Mouse (Mus musculus): Measurements from ENCODE around the gene Rbfox1. TPM values are rescaled to one million over a fixed set of nuclear protein-coding genes. Genes with fewer than 3 reads are reported as not detected.

The Rbfox1 gene
- polyA plus RNA-seq, 1 experiment: 1.5 TPM

DNA sequence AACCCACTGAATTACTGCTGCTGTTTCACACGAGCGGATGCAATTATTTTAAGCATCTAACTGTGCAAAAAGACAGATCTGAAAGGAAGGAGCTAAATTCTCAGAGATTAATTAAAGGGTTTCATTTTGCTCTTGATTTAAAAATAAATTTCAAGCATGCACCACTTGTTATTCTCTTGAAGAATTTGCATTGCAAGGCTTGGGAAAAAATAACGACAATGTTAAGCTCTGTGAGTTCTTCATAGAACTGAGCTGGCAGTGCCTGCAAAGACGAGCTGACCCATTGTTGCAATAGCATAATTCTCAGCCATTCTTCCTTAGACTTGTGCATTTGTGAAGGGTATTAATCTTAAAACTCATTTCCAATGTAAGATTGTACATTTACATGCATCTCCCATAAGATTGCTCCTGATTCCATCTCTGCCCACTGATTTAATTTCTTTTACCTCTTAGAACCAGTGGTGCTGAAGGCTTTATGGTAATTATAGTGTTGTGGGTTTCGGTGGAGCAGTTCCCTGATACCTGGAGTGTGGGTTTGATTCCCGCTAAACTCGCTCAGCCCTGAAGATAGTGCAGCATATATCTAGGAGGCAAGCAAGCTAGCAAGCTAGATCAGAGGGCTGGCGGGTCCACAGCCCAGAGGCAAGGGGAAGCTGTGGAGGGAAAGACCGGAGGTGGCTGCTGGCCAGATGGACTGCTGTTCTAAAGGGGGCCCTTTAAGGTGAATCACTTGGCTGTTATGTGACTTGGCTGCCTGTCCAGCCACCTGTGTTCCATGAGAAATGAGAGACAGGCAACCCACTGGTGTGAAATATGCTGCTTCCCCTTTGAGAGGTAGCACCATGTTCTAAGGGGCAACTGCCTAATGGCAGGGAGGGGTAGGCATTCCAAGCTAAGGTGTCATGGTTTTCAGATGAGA, 647.2 kb downstream of the Rbfox1 start:
- no peak overlapping the region for H3K4me3 ChIP-seq (ENCODE audit: insufficient read depth, low read depth, low read length)
- no peak overlapping the region for H3K27ac ChIP-seq (replicated peaks; ENCODE audit: low read depth, low read length)
- no peaks in the 10 kb centered on the region for H3K4me1 ChIP-seq (ENCODE audit: control insufficient read depth, insufficient read depth, insufficient read length, low read length)

DNA sequence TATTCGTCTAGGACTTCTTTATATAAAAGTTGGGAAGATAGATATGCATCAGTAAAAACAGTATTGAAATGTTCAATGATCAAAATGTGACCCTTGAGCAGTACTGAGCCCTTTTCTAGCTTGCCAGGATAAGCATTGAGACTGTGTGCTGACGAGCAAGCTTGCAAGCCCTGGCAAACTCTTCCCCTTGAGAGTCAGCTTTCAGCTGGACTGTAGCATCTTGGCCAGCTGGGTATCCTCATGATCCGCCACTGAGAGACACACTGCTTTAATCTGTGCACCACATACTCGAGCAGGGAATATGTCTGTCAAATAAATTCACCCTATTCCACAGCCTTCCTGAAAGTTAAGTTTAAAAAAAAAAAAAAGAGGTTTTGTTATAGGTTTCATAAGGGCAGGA, 670.6 kb downstream of the Rbfox1 start:
- H3K4me3 ChIP-seq (ENCODE audit: insufficient read depth, low read depth, low read length): no peak overlapping the region
- H3K4me1 ChIP-seq (ENCODE audit: control insufficient read depth, insufficient read depth, insufficient read length, low read length): no peaks in the 10 kb centered on the region

DNA sequence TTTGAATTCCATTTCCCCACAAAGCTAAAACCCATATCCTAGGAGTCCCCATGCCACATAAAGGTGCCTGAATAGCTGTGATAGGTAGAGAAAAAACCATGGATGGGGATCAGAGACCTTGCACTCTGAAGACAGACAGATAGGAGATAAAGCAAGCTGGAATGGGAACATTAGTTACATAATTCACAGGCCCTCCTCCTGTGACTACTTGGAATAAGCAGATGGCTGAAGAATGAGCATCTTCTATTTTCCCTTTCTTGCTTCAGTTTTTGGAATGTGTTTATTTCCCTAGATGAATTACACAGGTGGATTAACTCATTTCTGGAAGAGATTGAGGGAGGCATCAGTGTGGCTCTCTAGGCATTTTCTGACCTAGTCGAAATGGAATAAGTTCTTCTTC, 672.6 kb downstream of the Rbfox1 start:
- Histone ChIP-seq H3K27ac (replicated peaks; ENCODE audit: low read depth, low read length) (no peak overlapping the region), H3K4me1 (ENCODE audit: control insufficient read depth, insufficient read depth, insufficient read length, low read length) (no peaks in the 10 kb centered on the region), H3K4me3 (ENCODE audit: insufficient read depth, low read depth, low read length) (no peak overlapping the region)

More for the DNA sequence above, 670.6 kb downstream of the Rbfox1 start:
- H3K27ac ChIP-seq (replicated peaks; ENCODE audit: low read depth, low read length): no peak overlapping the region

DNA sequence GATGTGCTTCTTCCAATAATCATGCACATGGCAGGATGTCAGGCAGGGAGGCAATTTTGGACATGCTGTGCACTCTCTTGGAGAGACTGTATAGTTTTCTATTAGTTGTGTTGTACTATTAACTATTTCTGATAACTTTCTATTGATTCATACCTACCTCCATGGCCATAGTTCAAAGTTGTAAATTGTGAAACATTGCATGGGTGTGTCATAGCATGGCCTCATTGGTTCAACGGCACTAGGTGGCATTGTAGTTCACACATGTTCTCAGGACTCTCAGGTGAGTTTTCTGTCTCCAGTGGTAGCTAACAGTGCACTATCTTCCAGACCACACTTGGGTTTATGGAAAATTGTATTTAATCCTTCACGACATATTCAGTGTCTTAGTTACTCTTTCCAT, 699.5 kb downstream of the Rbfox1 start:
- Histone ChIP-seq H3K4me3 (ENCODE audit: insufficient read depth, low read depth, low read length) (no peak overlapping the region), H3K27ac (replicated peaks; ENCODE audit: low read depth, low read length) (no peak overlapping the region), H3K4me1 (ENCODE audit: control insufficient read depth, insufficient read depth, insufficient read length, low read length) (no peaks in the 10 kb centered on the region)

DNA sequence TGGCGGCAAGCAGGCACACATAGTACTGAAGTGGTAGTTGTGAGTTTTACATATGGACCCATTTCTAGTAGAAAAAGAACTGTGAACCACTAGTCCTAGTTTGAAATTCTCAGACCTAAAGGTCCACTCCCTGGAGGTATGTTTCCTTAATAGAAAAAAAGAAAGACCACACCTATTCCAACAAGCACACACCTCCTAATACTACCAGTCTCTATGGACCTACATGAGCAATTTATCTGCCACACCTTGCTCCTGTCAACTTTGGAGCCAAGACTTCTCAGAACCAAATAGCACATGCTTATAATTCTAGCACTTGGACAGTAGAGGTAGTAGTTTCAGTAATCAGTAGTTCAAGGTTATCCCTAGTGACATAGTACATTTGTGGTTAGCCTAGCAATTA, 700.0 kb downstream of the Rbfox1 start:
- no peaks in the 10 kb centered on the region for H3K4me1 ChIP-seq (ENCODE audit: control insufficient read depth, insufficient read depth, insufficient read length, low read length)
- H3K27ac ChIP-seq (replicated peaks; ENCODE audit: low read depth, low read length): no peak overlapping the region
- no peak overlapping the region for H3K4me3 ChIP-seq (ENCODE audit: insufficient read depth, low read depth, low read length)

DNA sequence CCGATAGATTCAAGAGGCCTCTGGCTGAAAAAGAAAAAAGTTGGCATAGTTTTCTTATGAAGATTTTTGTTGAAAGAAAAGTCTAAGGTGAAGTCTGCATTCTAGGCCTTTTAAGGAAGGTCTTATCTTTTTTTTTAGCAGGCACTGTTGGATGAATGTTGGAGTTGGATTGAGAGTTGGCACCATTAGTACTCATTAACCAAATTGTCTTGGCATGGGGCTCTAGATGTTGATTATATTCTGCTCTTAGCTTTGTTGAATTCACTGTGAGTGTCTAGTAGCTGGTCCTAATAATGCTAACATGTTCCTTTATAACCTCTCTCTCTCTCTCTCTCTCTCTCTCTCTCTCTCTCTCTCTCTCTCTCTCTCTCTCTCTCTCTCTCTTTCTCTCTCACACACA, 731.4 kb downstream of the Rbfox1 start:
- Histone ChIP-seq H3K27ac (replicated peaks; ENCODE audit: low read depth, low read length) (no peak overlapping the region), H3K4me1 (ENCODE audit: control insufficient read depth, insufficient read depth, insufficient read length, low read length) (no peaks in the 10 kb centered on the region), H3K4me3 (ENCODE audit: insufficient read depth, low read depth, low read length) (no peak overlapping the region)

DNA sequence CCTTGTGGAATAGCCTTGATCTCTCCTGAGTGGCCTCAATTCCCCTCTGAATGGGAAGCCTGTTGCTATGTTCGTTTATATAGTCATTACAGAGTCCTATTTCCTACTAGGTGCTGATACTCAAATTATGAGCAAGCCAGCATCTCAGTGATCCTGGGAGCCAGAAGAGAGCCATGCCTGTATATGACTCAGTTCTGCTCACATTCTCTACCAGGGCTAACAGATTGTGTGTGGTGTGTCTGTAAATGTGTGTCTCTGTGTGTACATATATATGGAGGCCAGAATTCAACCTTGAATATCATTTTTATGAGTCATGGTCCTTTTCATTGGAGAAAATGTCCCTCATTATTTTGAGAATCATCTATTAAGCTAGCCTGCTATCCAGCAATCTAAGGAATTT, 755.2 kb downstream of the Rbfox1 start:
- H3K4me1 ChIP-seq (ENCODE audit: control insufficient read depth, insufficient read depth, insufficient read length, low read length): no peaks in the 10 kb centered on the region
- no peak overlapping the region for H3K27ac ChIP-seq (replicated peaks; ENCODE audit: low read depth, low read length)
- H3K4me3 ChIP-seq (ENCODE audit: insufficient read depth, low read depth, low read length): no peak overlapping the region

DNA sequence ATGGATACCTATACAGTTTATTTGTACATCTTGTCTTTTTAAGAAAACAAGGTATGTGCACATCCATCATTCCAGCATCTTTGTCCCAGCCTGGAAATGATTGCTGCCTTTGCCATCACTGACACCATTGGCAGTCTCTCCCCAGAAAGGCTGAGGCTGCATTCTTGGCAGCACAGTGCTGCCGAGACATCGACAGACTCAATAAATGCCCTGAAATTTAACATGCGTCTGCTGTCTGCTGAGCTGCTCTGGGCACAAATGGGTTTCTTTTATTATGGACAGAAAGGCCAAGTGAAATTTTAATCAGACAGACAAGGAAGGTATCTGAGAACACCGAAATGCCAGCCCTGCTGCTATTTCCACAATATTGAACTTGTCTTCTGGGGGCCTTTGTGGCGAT, 761.8 kb downstream of the Rbfox1 start:
- Histone ChIP-seq H3K4me1 (ENCODE audit: control insufficient read depth, insufficient read depth, insufficient read length, low read length) (no peaks in the 10 kb centered on the region), H3K27ac (replicated peaks; ENCODE audit: low read depth, low read length) (no peak overlapping the region), H3K4me3 (ENCODE audit: insufficient read depth, low read depth, low read length) (no peak overlapping the region)

DNA sequence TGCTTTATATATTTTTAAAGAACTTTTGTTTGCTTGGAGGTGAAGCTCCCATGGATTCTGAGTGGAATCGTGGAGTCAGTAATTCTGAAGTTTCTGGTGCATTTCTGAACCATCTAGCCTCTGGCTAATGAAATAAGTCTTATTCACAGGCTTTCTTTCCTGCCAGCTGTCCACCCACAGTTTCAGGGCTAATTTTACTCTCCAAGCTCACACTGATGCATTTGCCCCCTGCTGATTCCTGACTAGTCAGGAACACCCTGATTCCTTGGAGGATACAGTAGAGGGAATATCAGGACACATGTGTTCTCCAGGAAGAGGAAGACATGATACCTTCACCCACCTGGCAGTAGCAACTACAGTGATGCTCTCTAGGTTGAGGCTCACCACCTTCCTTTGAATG, 763.6 kb downstream of the Rbfox1 start:
- H3K4me1 ChIP-seq (ENCODE audit: control insufficient read depth, insufficient read depth, insufficient read length, low read length): no peaks in the 10 kb centered on the region
- no peak overlapping the region for H3K27ac ChIP-seq (replicated peaks; ENCODE audit: low read depth, low read length)
- no peak overlapping the region for H3K4me3 ChIP-seq (ENCODE audit: insufficient read depth, low read depth, low read length)

DNA sequence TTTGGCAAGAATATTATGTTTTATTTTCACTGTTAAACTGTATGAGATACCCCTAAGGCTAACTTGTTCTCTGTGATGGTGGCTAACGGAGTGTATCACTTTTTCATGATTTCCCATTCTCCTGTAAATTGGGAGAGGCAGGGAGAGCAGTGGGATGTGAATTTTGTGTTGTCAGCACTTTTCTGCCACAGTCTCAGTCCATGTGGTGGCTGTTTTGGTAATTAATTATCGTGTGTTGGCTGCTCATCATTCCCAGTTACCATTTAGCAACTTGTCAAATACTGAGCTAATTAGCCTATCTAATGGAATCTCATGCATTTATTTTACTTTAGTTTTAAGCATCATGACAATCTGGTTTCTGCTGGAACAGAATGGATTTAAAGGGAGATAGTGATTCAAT, 773.4 kb downstream of the Rbfox1 start:
- Histone ChIP-seq H3K27ac (replicated peaks; ENCODE audit: low read depth, low read length) (no peak overlapping the region), H3K4me1 (ENCODE audit: control insufficient read depth, insufficient read depth, insufficient read length, low read length) (no peaks in the 10 kb centered on the region), H3K4me3 (ENCODE audit: insufficient read depth, low read depth, low read length) (no peak overlapping the region)

DNA sequence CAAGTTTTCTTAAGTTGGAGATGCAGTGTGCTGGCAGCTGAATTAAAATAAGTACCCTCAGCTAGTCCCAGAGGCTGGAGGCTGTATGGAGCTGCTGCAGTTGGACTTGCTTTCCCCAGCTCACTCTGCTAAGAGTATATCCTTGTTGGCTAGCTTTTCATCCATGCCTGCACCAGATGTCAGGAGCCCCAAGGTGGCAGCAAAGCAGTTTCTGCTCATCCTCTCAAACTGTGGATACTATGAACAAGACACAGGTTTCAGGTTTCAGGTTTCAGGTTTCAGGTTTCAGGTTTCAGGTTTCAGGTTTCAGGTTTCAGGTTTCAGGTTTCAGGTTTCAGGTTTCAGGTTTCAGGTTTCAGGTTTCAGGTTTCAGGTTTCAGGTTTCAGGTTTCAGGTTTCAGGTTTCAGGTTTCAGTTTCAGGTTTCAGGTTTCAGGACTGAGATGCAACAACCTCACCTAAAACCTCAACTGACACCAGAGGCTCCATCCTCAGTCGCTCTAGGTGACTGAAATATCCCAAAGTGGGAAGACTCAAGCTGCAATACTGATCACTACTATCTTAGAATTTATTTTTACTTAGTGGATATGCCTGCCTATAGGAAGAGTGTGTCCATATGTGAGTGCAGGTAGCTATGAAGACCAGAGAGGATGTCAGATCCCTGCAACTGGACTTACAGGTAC, 801.1 kb downstream of the Rbfox1 start:
- no peaks in the 10 kb centered on the region for H3K4me1 ChIP-seq (ENCODE audit: control insufficient read depth, insufficient read depth, insufficient read length, low read length)
- no peak overlapping the region for H3K4me3 ChIP-seq (ENCODE audit: insufficient read depth, low read depth, low read length)
- H3K27ac ChIP-seq (replicated peaks; ENCODE audit: low read depth, low read length): no peak overlapping the region

DNA sequence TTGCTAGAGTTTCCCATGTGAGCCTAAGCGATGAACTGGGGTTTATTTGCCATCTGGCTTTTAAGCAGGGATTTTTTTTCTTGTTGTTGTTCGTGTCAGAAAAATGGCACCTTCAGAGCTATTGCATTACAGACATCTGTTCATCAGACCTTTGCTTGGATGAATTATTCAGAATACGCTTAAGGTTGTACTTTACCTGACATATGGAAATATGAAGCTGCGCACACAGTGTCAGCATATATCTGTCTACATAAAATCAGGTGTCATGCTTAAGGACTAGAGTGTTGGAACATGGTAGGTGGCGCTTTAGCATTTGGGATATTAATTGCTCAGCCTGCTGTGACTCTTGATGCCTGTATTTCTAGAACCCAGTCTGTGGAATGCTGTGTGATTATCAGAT, 819.7 kb downstream of the Rbfox1 start:
- no peaks in the 10 kb centered on the region for H3K4me1 ChIP-seq (ENCODE audit: control insufficient read depth, insufficient read depth, insufficient read length, low read length)
- H3K4me3 ChIP-seq (ENCODE audit: insufficient read depth, low read depth, low read length): no peak overlapping the region
- H3K27ac ChIP-seq (replicated peaks; ENCODE audit: low read depth, low read length): no peak overlapping the region

DNA sequence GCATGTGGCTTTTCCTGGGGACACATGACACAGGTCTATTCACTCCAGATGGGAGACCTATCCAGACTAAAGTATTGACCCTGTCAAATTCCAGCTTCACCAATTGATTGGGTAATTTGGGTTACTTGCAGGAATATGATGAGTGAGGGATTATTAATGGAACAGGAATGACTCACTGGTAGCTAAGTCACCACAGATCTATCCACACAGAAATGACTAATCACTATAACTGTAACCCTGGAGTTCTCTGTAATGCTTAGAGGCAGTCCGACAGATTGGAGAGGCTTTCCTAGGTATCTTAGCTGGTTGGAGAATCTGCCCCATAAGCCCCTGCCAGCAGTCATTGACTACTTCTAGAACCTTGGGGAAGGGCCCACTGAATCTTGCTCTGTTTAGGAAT, 827.2 kb downstream of the Rbfox1 start:
- no peak overlapping the region for H3K27ac ChIP-seq (replicated peaks; ENCODE audit: low read depth, low read length)
- H3K4me1 ChIP-seq (ENCODE audit: control insufficient read depth, insufficient read depth, insufficient read length, low read length): no peaks in the 10 kb centered on the region

DNA sequence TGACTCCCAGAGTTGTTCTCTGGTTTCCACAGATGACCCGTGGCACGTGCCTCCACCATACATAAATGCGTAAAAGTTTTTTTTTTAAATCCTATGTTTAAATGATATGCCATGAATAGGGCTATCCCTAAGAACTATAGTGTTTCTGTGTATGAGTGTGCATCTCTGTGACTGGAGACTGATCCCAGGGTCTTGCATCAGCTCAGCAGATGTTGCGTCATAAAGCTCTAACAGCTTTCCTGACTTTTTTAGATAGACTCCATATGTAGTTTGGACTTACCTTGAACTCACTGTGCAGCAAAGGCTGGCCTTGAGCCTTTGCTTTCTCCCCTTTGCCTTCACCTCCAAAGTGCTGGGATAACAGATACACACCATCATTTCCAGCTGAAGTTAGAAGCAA, 830.1 kb downstream of the Rbfox1 start:
- no peak overlapping the region for H3K27ac ChIP-seq (replicated peaks; ENCODE audit: low read depth, low read length)
- no peak overlapping the region for H3K4me3 ChIP-seq (ENCODE audit: insufficient read depth, low read depth, low read length)
- H3K4me1 ChIP-seq (ENCODE audit: control insufficient read depth, insufficient read depth, insufficient read length, low read length): no peaks in the 10 kb centered on the region

More for the DNA sequence above, 827.2 kb downstream of the Rbfox1 start:
- no peak overlapping the region for H3K4me3 ChIP-seq (ENCODE audit: insufficient read depth, low read depth, low read length)

DNA sequence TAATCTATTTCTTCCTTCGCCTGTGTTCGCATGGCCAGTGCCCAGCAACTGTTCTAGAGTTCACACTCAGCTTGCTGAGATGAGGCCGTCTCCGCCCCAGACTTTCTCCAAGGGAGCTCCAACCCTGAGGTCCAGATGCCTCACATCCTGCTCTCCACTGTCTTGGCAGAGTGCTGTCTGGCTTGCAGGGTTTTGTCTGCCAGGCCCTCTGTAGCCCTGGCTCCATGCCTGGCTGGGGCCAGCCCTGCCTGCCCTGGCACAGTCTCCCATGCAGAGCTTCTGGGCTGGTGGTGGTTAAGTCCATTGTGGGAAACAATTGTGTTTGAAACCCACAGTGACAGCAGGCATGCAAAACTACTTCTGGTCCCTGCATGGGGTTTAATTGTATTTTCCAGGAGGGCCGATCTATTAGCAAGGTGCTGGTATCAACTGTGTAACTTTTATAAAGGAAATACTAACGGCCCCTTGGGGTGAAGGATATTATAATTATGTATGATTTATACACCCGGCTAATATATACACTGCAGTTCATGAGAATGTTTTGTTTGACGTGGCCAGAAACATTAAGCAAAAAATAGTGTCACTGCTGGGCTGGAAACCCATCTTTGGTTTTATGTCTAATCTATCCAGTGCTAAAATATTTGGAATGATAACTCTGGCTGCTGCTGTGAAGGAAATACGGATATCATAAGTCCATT, 831.2 kb downstream of the Rbfox1 start:
- no peaks in the 10 kb centered on the region for H3K4me1 ChIP-seq (ENCODE audit: control insufficient read depth, insufficient read depth, insufficient read length, low read length)
- H3K27ac ChIP-seq (replicated peaks; ENCODE audit: low read depth, low read length): no peak overlapping the region
- no peak overlapping the region for H3K4me3 ChIP-seq (ENCODE audit: insufficient read depth, low read depth, low read length)

Measured in brown adipose tissue, adult 24 weeks (tissue).